Mouse (Mus musculus) limb, embryonic 11.5 days (tissue): ENCODE measurements around the gene Gal3st2c. TPM values are rescaled to one million over a fixed set of nuclear protein-coding genes. Genes with fewer than 3 reads are reported as not detected.
"Not testable (repeated sequence)": the region's sequence is repeated elsewhere in the genome, so short reads cannot be mapped to it uniquely, and the experiment has no call there.

Experiments
- ATAC-seq: fragments of 200-750 bp; cut with Nextera tagmentation; 2 replicates; pipeline ENCODE4 v1.8.0; 2017; ENCODE audit warnings: low read depth; ENCODE audit not compliant: insufficient number of reproducible peaks, low FRiP score, low TSS enrichment
- DNase-seq: peaks from one replicate; pipeline ENCODE4 v3.0.0-alpha.2; 2015; ENCODE audit warnings: low spot score
- H3K27ac ChIP-seq: fragments of 300-500 bp; sonication (generic); replicated peaks from 2 replicates; pipeline ENCODE4 v1.5.1; 2014; ENCODE audit warnings: low read depth, mild to moderate bottlenecking, low read length
- H3K27me3 ChIP-seq: fragments of 300-500 bp; sonication (generic); 2 replicates; pipeline ENCODE4 v1.6.1; 2014; ENCODE audit warnings: mild to moderate bottlenecking, low read length, mixed read lengths; ENCODE audit not compliant: control insufficient read depth, insufficient read depth
- H3K36me3 ChIP-seq: fragments of 300-500 bp; sonication (generic); 2 replicates; pipeline ENCODE4 v1.6.1; 2014; ENCODE audit warnings: mild to moderate bottlenecking, low read length, moderate library complexity, mixed read lengths; ENCODE audit not compliant: control insufficient read depth, insufficient read depth
- H3K4me1 ChIP-seq: fragments of 300-500 bp; sonication (generic); 2 replicates; pipeline ENCODE4 v1.6.1; 2014; ENCODE audit warnings: low read length, mixed read lengths; ENCODE audit not compliant: control insufficient read depth, insufficient read depth
- H3K4me2 ChIP-seq: fragments of 300-500 bp; sonication (generic); 2 replicates; pipeline ENCODE4 v1.6.1; 2014; ENCODE audit warnings: low read depth, mild to moderate bottlenecking, moderate library complexity; ENCODE audit not compliant: severe bottlenecking
- H3K4me3 ChIP-seq: fragments of 300-500 bp; sonication (generic); 2 replicates; pipeline ENCODE4 v1.5.1; 2014; ENCODE audit warnings: low read depth, low read length
- H3K9ac ChIP-seq: fragments of 300-500 bp; sonication (generic); 2 replicates; pipeline ENCODE4 v1.6.1; 2014; ENCODE audit warnings: mild to moderate bottlenecking, low read length
- H3K9me3 ChIP-seq: fragments of 300-500 bp; sonication (generic); 2 replicates; pipeline ENCODE4 v1.6.1; 2016; ENCODE audit warnings: low read length; ENCODE audit not compliant: control insufficient read depth
- WGBS: fragments of 180-500 bp; shearing (Covaris S2); extraction: QIAGEN DNeasy Blood & Tissue Kit; methylation state at CpG from one replicate; pipeline ENCODE4 v1.1.7; 2014; 5-methylcytosine and 5-hydroxymethylcytosine counted together
- polyA plus RNA-seq: library from polyadenylated mRNA; unstranded; fragments of >200 nt; fragmentation: Nextera tagmentation; extraction: Ambion mirVana; gene quantifications from 2 replicates; pipeline ENCODE4 v1.2.1, GENCODE M21; 2014

The Gal3st2c gene
- polyA plus RNA-seq, 1 experiment from 2014 or later = not detected

DNA sequence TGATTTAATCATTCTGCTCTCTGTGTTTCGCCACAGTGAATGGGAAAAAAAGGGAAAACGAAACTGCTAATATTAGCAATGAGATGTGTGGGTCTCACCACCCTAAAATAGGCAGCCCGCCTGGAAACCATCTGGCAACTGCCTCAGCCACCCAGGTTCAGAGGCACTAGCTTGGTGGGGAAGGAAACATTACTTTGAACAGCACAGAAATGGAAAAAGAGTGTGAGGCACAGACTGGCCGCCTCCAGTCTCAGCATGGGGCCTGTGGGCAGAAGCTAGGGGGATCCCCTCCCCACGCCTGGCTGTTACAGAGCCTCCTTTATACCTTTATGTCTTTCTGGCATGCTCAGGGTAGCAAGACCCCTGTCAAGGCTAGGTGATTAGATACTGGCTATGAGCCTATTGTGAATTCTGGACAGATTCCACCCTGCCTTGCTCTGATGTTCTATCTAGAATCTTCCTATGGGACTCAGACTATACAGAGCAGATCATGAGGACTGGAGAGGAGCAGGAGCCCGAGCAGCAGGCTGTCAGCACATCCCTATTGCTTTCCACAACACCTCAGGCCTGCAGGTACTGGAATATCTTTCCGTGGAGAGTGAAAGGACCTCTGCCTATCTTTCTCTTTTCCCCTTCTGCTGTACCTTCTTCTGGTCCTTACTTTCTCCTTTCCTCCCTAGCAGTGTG, 63.4 kb downstream of the Gal3st2c start:
- H3K4me1 ChIP-seq = no peaks in the 10 kb centered on the region
- ATAC-seq = no peak
- no peak overlapping the region for H3K4me2 ChIP-seq
- no peaks in the 10 kb centered on the region for H3K36me3 ChIP-seq
- no peaks in the 10 kb centered on the region for H3K9me3 ChIP-seq
- no peak for DNase-seq
- H3K4me3 ChIP-seq = no peak overlapping the region
- H3K27ac ChIP-seq = no peak overlapping the region
- H3K27me3 ChIP-seq = no peaks in the 10 kb centered on the region
- H3K9ac ChIP-seq = no peak overlapping the region
- 64% methylated on average over 7 of the region's 7 CpGs for WGBS

DNA sequence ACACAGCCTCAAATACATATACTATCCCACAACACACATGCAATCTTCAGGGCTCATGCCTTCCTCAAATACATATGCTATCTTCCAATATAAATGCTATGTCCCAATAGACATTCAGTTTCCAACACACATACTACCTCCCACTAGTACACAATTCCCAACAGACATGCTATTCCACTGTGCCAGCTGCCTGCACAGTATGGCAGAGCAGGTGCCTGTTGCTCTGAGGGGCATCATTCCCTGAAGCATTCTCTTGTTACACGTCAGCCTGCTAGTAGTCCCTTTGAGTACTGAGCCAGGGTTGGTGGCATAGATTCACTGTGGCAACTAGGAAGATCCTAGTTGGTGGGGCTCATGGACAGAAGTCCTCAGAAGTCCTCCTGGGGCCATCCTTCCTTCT, 64.2 kb downstream of the Gal3st2c start:
- Histone ChIP-seq H3K9me3 (no peaks in the 10 kb centered on the region), H3K4me2 (no peak overlapping the region), H3K9ac (no peak overlapping the region), H3K27ac (no peak overlapping the region), H3K27me3 (no peaks in the 10 kb centered on the region), H3K36me3 (no peaks in the 10 kb centered on the region), H3K4me3 (no peak overlapping the region), H3K4me1 (no peaks in the 10 kb centered on the region)
- DNase-seq (no peak), ATAC-seq (no peak)
- 74% methylated on average over 1 of the region's 1 CpGs for WGBS

DNA sequence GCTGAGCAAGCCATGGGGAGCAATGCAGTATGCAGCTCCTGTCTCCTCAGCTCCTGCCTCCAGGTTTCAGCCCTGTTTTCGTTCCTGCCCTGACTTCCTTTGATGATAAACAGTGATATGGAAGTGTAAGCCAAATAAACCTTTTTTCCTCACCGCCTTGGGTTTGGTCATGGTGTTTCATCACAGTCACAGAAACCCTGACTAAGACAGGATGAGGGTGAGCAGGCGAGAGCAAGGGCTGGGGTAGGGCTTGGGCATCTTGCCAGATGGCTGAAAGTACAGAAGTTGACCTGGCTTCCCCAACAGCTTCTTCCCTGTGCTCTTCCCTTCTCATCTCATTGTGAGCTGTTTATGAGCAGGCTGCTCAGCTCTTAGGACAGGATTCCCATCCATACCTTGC, 65.7 kb downstream of the Gal3st2c start:
- H3K27ac ChIP-seq = no peak overlapping the region
- no peaks in the 10 kb centered on the region for H3K9me3 ChIP-seq
- H3K27me3 ChIP-seq = no peaks in the 10 kb centered on the region
- no peak overlapping the region for H3K4me2 ChIP-seq
- no peak for DNase-seq
- H3K9ac ChIP-seq = no peak overlapping the region
- WGBS = 72% methylated on average over 3 of the region's 3 CpGs
- H3K4me1 ChIP-seq = no peaks in the 10 kb centered on the region
- H3K36me3 ChIP-seq = no peaks in the 10 kb centered on the region
- no peak overlapping the region for H3K4me3 ChIP-seq
- no peak for ATAC-seq

DNA sequence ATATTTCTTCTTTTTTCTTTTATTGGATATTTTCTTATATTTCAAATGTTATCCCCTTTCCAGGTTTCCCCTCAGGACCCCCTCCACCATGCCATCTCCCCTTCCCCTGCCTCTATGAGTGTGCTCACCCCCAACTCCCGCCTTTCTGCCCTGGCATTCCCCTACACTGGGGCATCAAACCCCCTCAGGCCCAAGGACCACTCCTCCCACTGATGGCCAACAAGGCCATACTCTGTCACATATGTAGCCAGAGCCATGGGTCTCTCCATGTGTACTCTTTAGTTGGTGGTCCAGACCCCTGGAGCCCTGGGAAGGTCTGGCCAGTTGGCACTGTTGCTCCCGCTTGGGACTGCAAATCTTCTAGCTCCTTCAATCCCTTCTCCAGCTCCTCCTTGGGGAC, 67.1 kb downstream of the Gal3st2c start:
- H3K27me3 ChIP-seq = no peaks in the 10 kb centered on the region
- no peak overlapping the region for H3K4me2 ChIP-seq
- 90% methylated on average over 2 of the region's 2 CpGs for WGBS
- no peak for ATAC-seq
- no peak overlapping the region for H3K27ac ChIP-seq
- H3K4me1 ChIP-seq = no peaks in the 10 kb centered on the region
- no peak overlapping the region for H3K4me3 ChIP-seq
- no peak for DNase-seq
- H3K9me3 ChIP-seq = no peaks in the 10 kb centered on the region
- H3K9ac ChIP-seq = no peak overlapping the region
- H3K36me3 ChIP-seq = no peaks in the 10 kb centered on the region

DNA sequence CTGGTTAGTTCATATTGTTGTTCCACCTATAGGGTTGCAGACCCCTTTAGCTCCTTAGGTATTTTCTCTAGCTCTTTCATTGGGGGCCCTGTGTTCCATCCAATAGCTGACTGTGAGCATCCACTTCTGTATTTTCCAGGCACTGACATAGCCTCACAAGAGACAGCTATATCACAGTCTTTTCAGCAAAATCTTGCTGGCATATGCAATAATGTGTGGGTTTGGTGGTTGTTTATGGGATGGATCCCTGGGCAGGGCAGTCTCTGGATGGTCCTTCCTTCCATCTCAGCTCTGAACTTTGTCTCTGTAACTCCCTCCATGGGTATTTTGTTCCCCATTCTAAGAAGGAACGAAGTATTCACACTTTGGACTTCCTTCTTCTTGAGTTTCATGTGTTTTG, 68.0 kb downstream of the Gal3st2c start:
- DNase-seq, ATAC-seq, H3K9me3 ChIP-seq, H3K27me3 ChIP-seq, H3K4me1 ChIP-seq, H3K4me2 ChIP-seq, H3K36me3 ChIP-seq, H3K9ac ChIP-seq, H3K4me3 ChIP-seq, H3K27ac ChIP-seq: not testable (repeated sequence)
- WGBS = 67% methylated on average over 1 of the region's 1 CpGs

Other genes starting within 250 kb of the Gal3st2c start
- 100 and 104 TPM in 2 replicates for gene Atg4b, start 239.0 kb upstream of the Gal3st2c start, polyA plus RNA-seq
- 44.0 and 57.9 TPM in 2 replicates for gene Thap4, start 235.6 kb upstream of the Gal3st2c start, polyA plus RNA-seq
- 268 and 273 TPM in 2 replicates for gene Dtymk, start 188.6 kb upstream of the Gal3st2c start, polyA plus RNA-seq
- 17.4 and 18.2 TPM in 2 replicates for gene Ing5, start 186.5 kb upstream of the Gal3st2c start, polyA plus RNA-seq
- 10.0 and 11.7 TPM in 2 replicates for gene D2hgdh, start 165.6 kb upstream of the Gal3st2c start, polyA plus RNA-seq
- gene Gal3st2, start 129.2 kb upstream of the Gal3st2c start, polyA plus RNA-seq = 0.05 TPM in 1 of 2 replicates, not detected in the other
- not detected in 2 replicates for gene Gal3st2b, start 72.2 kb upstream of the Gal3st2c start, polyA plus RNA-seq
- gene Neu4, start 29.9 kb downstream of the Gal3st2c start, polyA plus RNA-seq = not detected in 2 replicates
- gene Pdcd1, start 62.0 kb downstream of the Gal3st2c start, polyA plus RNA-seq = 0.13 TPM in 1 of 2 replicates, not detected in the other